Mouse (Mus musculus): ENCODE measurements around the gene Gnai1. TPM values are rescaled to one million over a fixed set of nuclear protein-coding genes. Genes with fewer than 3 reads are reported as not detected.

Gnai1 gene
- polyA plus RNA-seq, 1 experiment: 16.9 TPM

DNA sequence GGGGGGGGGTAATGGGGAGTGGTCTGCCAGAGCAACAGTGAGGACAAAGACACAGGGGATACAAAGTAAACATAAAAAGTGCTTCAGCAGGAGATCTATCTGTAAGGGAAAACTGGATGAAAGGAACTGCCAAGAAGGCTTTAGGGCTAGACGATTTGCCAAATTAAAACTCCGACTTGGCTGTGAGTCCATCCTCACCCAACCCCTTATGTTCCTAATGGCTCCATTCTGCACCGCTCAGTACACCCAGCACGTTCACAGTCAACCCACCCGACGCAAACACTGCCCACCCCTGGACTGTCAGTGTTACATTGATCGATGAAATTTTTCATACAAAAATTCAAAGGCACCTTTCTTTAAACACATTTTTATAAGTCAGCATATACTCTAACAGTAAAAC, 71.5 kb downstream of the Gnai1 start:
- no peak for DNase-seq
- 87% methylated on average over 7 of the region's 7 CpGs for WGBS
- H3K4me1 ChIP-seq (ENCODE audit: control insufficient read depth, insufficient read depth, low read length): no peaks in the 10 kb centered on the region; the same call in 1 of the 2 replicates
- H3K4me3 ChIP-seq (ENCODE audit: insufficient read depth, low read depth, low read length): no peak overlapping the region
- no peak overlapping the region for H3K27ac ChIP-seq (ENCODE audit: insufficient read depth, low read depth, low read length)
- H3K36me3 ChIP-seq (ENCODE audit: control insufficient read depth, insufficient read depth, low read length): no peaks in the 10 kb centered on the region; the same call in none of the 2 replicates
- TF ChIP-seq POLR2A (IDR thresholded peaks at IDR 0.05; ENCODE audit: low read depth, low read length) (no peak), CTCF (conservative IDR thresholded peaks at IDR 0.05; ENCODE audit: insufficient read depth, insufficient read length, low read depth, low read length) (no peak)
- no peaks in the 10 kb centered on the region for H3K27me3 ChIP-seq (replicated peaks; ENCODE audit: control insufficient read depth, insufficient read depth, low read length)

DNA sequence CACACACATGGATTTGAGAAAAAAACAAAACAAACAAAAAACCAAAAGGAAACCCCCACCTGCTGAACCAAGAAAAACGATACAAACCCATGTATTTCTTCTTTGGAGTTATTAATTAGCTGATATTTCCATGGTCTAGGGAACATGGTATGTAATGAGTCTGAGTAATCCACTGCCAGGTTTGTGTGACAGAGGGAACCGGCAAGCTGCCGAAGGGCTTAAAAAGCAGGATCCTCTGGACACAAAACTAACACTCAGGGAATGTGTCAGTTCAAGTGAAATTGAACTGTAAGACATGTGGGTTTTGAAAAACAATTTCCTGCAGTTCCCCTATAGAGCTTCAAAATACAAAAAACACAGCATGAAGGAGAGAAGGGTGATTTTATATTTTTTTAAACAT, 72.1 kb downstream of the Gnai1 start:
- DNase-seq: no peak
- Histone ChIP-seq H3K4me1 (ENCODE audit: control insufficient read depth, insufficient read depth, low read length) (no peaks in the 10 kb centered on the region; the same call in 1 of the 2 replicates), H3K36me3 (ENCODE audit: control insufficient read depth, insufficient read depth, low read length) (no peaks in the 10 kb centered on the region; the same call in none of the 2 replicates), H3K27me3 (replicated peaks; ENCODE audit: control insufficient read depth, insufficient read depth, low read length) (no peaks in the 10 kb centered on the region), H3K27ac (ENCODE audit: insufficient read depth, low read depth, low read length) (no peak overlapping the region), H3K4me3 (ENCODE audit: insufficient read depth, low read depth, low read length) (no peak overlapping the region)
- WGBS: 40% methylated on average over 3 of the region's 3 CpGs
- TF ChIP-seq CTCF (conservative IDR thresholded peaks at IDR 0.05; ENCODE audit: insufficient read depth, insufficient read length, low read depth, low read length) (no peak), POLR2A (IDR thresholded peaks at IDR 0.05; ENCODE audit: low read depth, low read length) (no peak)

DNA sequence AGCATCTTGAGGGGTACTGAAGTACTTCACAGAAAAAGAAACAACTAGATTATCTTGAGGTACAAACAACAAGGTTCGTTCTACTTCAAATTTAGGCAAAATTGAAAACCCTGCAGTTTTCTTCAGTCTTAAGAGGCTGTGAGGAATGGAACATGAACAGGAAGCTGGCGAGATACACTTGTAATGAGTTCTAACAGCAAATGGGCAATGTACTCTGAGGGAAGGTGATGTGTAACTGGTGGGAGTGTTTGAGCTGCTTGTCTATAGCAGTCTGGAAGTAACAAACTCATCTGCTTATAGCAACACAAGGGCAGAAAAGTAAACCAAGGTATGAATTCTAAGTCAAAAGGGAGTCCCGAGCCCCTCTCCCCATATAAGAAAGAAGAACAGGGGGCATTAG, 78.1 kb downstream of the Gnai1 start:
- no peaks in the 10 kb centered on the region for H3K36me3 ChIP-seq (ENCODE audit: control insufficient read depth, insufficient read depth, low read length)
- no peak for DNase-seq
- TF ChIP-seq CTCF (conservative IDR thresholded peaks at IDR 0.05; ENCODE audit: insufficient read depth, insufficient read length, low read depth, low read length) (no peak), POLR2A (IDR thresholded peaks at IDR 0.05; ENCODE audit: low read depth, low read length) (no peak)
- no peak overlapping the region for H3K4me3 ChIP-seq (ENCODE audit: insufficient read depth, low read depth, low read length)
- H3K27me3 ChIP-seq (replicated peaks; ENCODE audit: control insufficient read depth, insufficient read depth, low read length): no peaks in the 10 kb centered on the region
- WGBS: 88% methylated on average over 3 of the region's 3 CpGs
- no peak overlapping the region for H3K27ac ChIP-seq (ENCODE audit: insufficient read depth, low read depth, low read length)
- no peaks in the 10 kb centered on the region; the same call in 1 of the 2 replicates for H3K4me1 ChIP-seq (ENCODE audit: control insufficient read depth, insufficient read depth, low read length)

DNA sequence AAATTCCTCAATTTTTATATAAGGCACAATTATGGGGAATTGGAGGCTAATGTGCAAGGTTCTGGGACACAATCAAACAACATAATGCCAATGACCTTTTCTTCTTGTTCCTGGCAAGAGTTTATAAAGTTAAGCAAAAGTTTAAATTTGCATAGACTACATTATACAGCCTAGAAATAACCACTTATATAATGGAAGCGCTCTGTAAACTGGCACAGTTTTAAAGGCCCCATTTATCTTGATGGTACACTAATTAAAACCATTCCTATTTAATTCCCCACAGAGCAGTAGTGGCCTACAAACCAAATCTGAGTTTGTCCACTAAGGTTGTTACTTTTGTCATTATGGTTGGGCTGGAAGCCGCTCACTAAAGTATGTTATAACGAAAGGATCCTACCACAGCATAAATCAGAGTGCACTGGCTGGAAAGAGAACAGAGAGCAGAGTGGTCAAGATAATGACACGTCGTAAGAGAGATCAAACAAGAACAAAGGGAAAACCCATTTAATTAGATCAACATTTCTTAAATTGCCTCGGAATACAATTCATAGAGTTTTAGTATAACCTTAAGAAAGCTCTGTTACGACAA, 85.7 kb downstream of the Gnai1 start:
- no peak for DNase-seq
- Histone ChIP-seq H3K36me3 (ENCODE audit: control insufficient read depth, insufficient read depth, low read length) (no peaks in the 10 kb centered on the region), H3K27ac (ENCODE audit: insufficient read depth, low read depth, low read length) (no peak overlapping the region), H3K4me1 (ENCODE audit: control insufficient read depth, insufficient read depth, low read length) (no peaks in the 10 kb centered on the region), H3K4me3 (ENCODE audit: insufficient read depth, low read depth, low read length) (no peak overlapping the region), H3K27me3 (replicated peaks; ENCODE audit: control insufficient read depth, insufficient read depth, low read length) (no peaks in the 10 kb centered on the region)
- 84% methylated on average over 7 of the region's 7 CpGs for WGBS
- TF ChIP-seq POLR2A (IDR thresholded peaks at IDR 0.05; ENCODE audit: low read depth, low read length) (no peak), CTCF (conservative IDR thresholded peaks at IDR 0.05; ENCODE audit: insufficient read depth, insufficient read length, low read depth, low read length) (no peak)

DNA sequence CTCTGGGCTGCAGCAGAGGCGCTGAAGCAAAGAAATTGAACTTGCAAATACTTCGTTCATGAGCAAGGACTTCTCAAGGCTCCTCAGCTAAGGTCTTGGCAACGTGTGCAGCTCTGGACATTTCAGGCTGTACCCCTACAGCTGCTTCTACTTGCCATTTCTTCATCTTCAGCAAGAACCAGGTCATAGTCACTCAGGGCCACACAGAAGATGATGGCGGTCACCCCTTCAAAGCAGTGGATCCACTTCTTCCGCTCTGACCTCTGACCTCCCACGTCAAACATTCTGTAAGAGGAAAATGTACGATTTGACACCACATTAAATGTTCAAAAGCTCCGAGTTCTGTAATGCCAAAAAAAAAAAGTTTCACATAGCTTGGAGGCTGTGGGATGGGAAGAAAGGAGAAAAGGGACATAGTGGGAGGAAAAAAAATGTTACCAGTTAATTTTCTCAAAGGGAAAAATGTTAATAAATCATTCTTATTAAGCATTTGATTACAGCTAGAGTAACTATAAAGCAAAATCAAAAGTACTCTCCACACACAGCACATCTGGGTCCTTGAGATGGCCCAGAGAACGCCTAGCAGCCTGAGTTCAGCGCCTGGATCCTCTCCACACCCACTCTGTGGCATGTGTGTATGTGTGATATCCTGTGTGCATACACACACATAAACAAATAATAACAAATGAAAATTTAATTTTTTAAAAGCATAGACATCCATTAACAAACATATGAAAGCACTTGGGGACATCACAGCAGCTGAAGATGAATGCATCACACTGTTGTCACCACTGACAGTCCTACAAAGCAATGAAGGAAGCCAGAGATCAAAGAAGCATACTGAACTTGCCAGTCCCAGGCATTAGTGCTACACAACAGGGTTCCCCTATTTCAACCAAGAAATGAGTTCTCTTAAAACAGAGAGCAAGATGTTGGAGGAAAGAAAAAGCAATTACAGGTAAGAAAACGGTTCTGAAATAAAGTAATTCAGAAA, 86.6 kb downstream of the Gnai1 start:
- no peak for DNase-seq
- TF ChIP-seq CTCF (conservative IDR thresholded peaks at IDR 0.05; ENCODE audit: insufficient read depth, insufficient read length, low read depth, low read length): no peak
- no peaks in the 10 kb centered on the region for H3K27me3 ChIP-seq (replicated peaks; ENCODE audit: control insufficient read depth, insufficient read depth, low read length)
- H3K4me1 ChIP-seq (ENCODE audit: control insufficient read depth, insufficient read depth, low read length): no peaks in the 10 kb centered on the region
- H3K36me3 ChIP-seq (ENCODE audit: control insufficient read depth, insufficient read depth, low read length): no peaks in the 10 kb centered on the region
- H3K27ac ChIP-seq (ENCODE audit: insufficient read depth, low read depth, low read length): no peak overlapping the region; the same call in 1 of the 2 replicates
- 70% methylated on average over 11 of the region's 11 CpGs for WGBS
- no peak overlapping the region for H3K4me3 ChIP-seq (ENCODE audit: insufficient read depth, low read depth, low read length)

DNA sequence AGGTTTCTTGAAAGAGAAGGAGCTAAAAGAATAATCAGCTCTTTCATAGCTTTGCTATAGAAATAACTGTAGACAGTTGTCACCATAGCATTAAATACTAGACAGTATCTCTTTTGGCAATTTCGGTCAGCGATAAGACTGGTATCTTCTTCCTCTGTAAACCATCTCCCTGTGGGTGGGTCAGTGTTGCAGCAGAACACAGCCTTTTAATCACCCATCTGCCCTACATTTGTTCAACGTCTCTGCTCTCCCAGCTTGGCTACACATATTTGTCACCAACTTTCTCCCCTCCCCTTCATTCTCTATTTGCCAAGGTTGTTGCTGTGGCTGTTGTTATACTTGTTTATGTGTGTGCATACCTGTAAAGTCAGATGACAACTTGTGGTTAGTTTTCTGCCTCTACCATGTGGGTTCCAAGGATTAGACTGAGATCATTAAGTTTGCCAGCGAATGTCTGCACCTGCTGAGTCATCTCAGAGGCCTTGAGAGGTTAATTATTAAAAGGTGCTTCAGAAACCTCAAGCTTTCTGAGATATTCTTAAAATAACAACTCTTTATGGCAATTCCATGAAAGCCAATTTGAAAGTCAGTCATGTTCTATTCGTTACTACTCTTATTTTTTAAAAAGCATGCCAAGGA, 109.7 kb downstream of the Gnai1 start:
- H3K4me3 ChIP-seq (ENCODE audit: insufficient read depth, low read depth, low read length): no peak overlapping the region
- no peaks in the 10 kb centered on the region for H3K27me3 ChIP-seq (replicated peaks; ENCODE audit: control insufficient read depth, insufficient read depth, low read length)
- DNase-seq: peak; percentile 78
- TF ChIP-seq CTCF (conservative IDR thresholded peaks at IDR 0.05; ENCODE audit: insufficient read depth, insufficient read length, low read depth, low read length) (no peak), POLR2A (IDR thresholded peaks at IDR 0.05; ENCODE audit: low read depth, low read length) (no peak)
- no peaks in the 10 kb centered on the region for H3K36me3 ChIP-seq (ENCODE audit: control insufficient read depth, insufficient read depth, low read length)
- 53% methylated on average over 5 of the region's 5 CpGs for WGBS
- peak overlapping the region; percentile 39; the same call in 1 of the 2 replicates for H3K27ac ChIP-seq (ENCODE audit: insufficient read depth, low read depth, low read length)
- peaks cover 4% of the 10 kb centered on the region; the same call in 1 of the 2 replicates for H3K4me1 ChIP-seq (ENCODE audit: control insufficient read depth, insufficient read depth, low read length)

Data from kidney, adult 2 months (tissue).